Mouse (Mus musculus) heart, embryonic 11.5 days (tissue): ENCODE results near the gene Tmprss11d. TPM values are rescaled to one million over a fixed set of nuclear protein-coding genes. Genes with fewer than 3 reads are reported as not detected.

Source experiments
- ATAC-seq: fragments of 200-750 bp; cut with Nextera tagmentation; replicated peaks from 2 replicates; pipeline ENCODE4 v1.8.0; 2017; ENCODE audit warnings: moderate library complexity; ENCODE audit not compliant: insufficient number of reproducible peaks, low FRiP score, low TSS enrichment
- H3K27ac ChIP-seq: fragments of 300-500 bp; sonication (generic); 2 replicates; pipeline ENCODE4 v1.5.1; 2014; ENCODE audit warnings: mild to moderate bottlenecking, low read depth, low read length
- H3K27me3 ChIP-seq: fragments of 300-500 bp; sonication (generic); 2 replicates; pipeline ENCODE4 v1.6.1; 2014; ENCODE audit warnings: mild to moderate bottlenecking, low read length, mixed read lengths; ENCODE audit not compliant: control insufficient read depth, insufficient read depth
- H3K36me3 ChIP-seq: fragments of 300-500 bp; sonication (generic); 2 replicates; pipeline ENCODE4 v1.6.1; 2014; ENCODE audit warnings: mild to moderate bottlenecking, low read length, moderate library complexity, mixed read lengths; ENCODE audit not compliant: control insufficient read depth, insufficient read depth
- H3K4me1 ChIP-seq: fragments of 300-500 bp; sonication (generic); 2 replicates; pipeline ENCODE4 v1.6.1; 2014; ENCODE audit warnings: low read length; ENCODE audit not compliant: control insufficient read depth, insufficient read depth
- H3K4me2 ChIP-seq: fragments of 300-500 bp; sonication (generic); 2 replicates; pipeline ENCODE4 v1.6.1; 2014; ENCODE audit warnings: mild to moderate bottlenecking, moderate library complexity
- H3K4me3 ChIP-seq: fragments of 300-500 bp; sonication (generic); 2 replicates; pipeline ENCODE4 v1.5.1; 2014; ENCODE audit warnings: low read depth, low read length
- H3K9ac ChIP-seq: fragments of 300-500 bp; sonication (generic); 2 replicates; pipeline ENCODE4 v1.6.1; 2014; ENCODE audit warnings: mild to moderate bottlenecking, low read depth, low read length, moderate library complexity
- H3K9me3 ChIP-seq: fragments of 300-500 bp; sonication (generic); replicated peaks from 2 replicates; pipeline ENCODE4 v1.6.1; 2016; ENCODE audit warnings: low read length; ENCODE audit not compliant: control insufficient read depth
- WGBS: fragments of 180-500 bp; shearing (Covaris S2); extraction: QIAGEN DNeasy Blood & Tissue Kit; methylation state at CpG from one replicate; pipeline ENCODE4 v1.1.7; 2014; ENCODE audit not compliant: insufficient replicate concordance; 5-methylcytosine and 5-hydroxymethylcytosine counted together
- polyA plus RNA-seq: library from polyadenylated mRNA; unstranded; fragments of >200 nt; fragmentation: Nextera tagmentation; extraction: Ambion mirVana; gene quantifications from 2 replicates; pipeline ENCODE4 v1.2.1, GENCODE M21; 2014

Gene Tmprss11d
- polyA plus RNA-seq: 0.11 TPM in 1 of 2 replicates, not detected in the other

DNA sequence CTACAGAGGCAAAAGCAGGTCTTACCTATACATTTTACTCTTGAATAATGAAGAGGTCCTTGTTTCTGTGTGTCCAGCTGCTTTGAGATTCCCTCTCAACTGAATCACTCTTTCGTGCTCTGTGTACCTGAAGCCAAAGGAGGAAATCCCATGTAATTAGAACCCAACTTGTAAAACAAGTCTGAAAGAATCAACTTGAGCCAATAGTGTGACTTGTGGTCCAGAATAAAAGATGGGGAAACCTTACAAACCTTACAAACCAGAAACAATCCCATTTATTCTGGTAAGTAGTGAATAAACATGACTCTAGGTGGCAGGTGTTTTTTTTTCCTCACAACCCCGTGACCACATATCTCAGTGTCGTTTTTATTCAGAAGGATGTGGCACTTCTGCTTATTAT, at the start of gene Tmprss11d:
Gene Tmprss11d (minus strand): TSS at position 101 of the 400 bp plus-strand sequence.
- Histone ChIP-seq H3K4me2 (no peak within 1 kb of the TSS), H3K9ac (no peak within 1 kb of the TSS), H3K36me3 (no peaks in the 10 kb centered on the region), H3K27me3 (no peaks in the 10 kb centered on the region), H3K4me1 (no peaks in the 10 kb centered on the region), H3K4me3 (no peak within 1 kb of the TSS), H3K9me3 (no peaks in the 10 kb centered on the region), H3K27ac (no peak within 1 kb of the TSS)
- WGBS: 53% methylated on average over 3 of the region's 3 CpGs
- ATAC-seq: no peak

DNA sequence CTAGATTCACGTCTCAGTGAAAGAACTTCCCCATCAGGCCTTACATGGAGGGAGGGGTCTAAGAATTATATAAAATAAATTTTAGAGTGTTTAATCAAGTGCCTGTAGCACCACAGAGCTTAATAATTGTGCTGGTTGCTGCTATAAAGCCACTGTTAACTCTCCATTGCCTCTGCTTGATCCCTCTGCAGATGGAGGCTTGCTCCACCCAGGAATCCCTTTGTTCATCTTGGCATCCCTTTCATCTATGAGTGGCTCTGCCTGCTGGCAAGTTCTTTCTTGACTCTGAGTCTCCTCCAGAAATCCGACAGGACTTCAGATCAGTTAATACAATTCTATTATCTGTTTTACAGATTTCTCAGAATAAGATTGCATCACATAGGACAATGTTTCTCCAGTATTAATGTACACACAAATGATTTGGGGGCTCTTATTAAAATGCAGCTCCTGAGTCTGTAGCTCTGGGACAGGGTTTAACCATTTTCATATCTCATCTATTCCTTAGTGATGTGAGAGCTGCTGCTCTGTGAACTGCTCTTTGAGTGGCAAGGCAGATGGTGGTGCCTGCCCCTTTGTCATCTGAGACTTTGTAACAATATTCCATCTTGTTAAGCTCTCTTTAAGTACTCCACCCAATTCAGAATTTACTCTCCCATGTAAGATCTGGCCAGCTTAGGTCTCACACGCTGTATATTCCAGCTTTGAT, 48.3 kb upstream of the Tmprss11d start:
- Histone ChIP-seq H3K27me3 (no peaks in the 10 kb centered on the region), H3K9me3 (no peaks in the 10 kb centered on the region), H3K36me3 (no peaks in the 10 kb centered on the region), H3K27ac (no peak overlapping the region), H3K4me1 (no peaks in the 10 kb centered on the region), H3K9ac (no peak overlapping the region), H3K4me2 (no peak overlapping the region), H3K4me3 (no peak overlapping the region)
- no peak for ATAC-seq
- 58% methylated on average over 3 of the region's 3 CpGs for WGBS

DNA sequence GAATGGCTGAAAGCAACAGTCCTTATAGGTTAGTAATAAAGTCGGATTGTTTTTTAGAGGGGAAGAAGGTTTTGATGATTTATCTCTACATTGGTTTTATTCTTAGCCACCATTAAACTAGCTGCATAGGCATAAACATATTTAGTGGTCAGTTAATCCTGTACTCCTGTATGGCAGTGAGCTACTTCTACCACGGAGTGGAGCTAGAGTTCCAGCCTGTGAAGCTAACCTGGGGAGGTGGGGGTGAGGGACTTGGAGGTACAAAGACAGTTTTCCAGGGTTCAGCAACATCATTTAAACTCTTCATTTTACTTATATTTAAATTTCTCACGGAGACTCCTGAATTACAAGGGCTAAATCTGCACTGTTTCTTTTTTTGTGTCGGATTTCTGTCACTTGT, 46.3 kb upstream of the Tmprss11d start:
- Histone ChIP-seq H3K9ac (no peak overlapping the region), H3K27ac (no peak overlapping the region), H3K36me3 (no peaks in the 10 kb centered on the region), H3K4me1 (no peaks in the 10 kb centered on the region), H3K4me3 (no peak overlapping the region), H3K4me2 (no peak overlapping the region), H3K27me3 (no peaks in the 10 kb centered on the region), H3K9me3 (no peaks in the 10 kb centered on the region)
- 20% methylated on average over 4 of the region's 4 CpGs for WGBS
- ATAC-seq: no peak

DNA sequence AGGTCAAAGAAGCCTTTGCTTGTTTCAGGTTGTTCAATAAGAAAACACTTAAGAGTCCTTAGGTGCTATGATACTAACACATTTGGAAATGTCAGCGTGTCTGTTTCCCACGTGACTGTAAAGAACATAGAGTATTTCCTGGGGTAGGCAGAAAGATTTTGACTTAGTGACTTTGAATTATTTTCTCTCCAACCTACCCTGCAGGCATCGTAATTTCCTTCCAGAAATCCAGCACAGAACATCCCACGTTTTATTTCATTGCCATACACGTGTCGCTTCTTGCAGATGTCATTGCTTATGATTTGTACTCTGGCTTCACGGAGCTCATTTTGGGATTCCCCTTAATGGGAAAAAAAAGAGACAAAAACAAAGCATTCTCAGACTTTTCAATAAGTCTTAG, 41.1 kb upstream of the Tmprss11d start:
- H3K4me2 ChIP-seq: no peak overlapping the region
- WGBS: 78% methylated on average over 7 of the region's 7 CpGs
- no peak overlapping the region for H3K27ac ChIP-seq
- no peaks in the 10 kb centered on the region for H3K4me1 ChIP-seq
- no peak overlapping the region for H3K9ac ChIP-seq
- H3K36me3 ChIP-seq: no peaks in the 10 kb centered on the region
- no peak for ATAC-seq
- H3K9me3 ChIP-seq: no peaks in the 10 kb centered on the region
- no peaks in the 10 kb centered on the region for H3K27me3 ChIP-seq
- no peak overlapping the region for H3K4me3 ChIP-seq

DNA sequence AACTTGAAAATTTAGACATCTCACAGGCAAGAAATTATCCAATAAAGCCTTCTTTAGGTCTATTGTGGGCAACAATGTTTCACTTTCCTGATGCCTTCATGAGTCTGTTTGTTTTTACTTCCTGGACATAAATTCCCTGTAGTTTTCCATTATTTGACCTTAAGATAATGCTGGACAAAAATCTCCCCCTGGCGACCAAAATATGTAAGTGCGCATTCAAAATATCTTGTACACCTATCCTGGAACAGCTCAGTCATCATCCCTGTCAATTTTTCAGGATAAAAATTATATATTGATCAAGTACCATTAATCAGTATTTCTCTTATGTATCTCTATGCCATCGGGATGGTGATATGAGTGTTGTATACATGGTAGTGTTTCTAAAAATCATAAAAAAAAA, 37.6 kb upstream of the Tmprss11d start:
- Histone ChIP-seq H3K4me2 (no peak overlapping the region), H3K9ac (no peak overlapping the region), H3K4me3 (no peak overlapping the region), H3K36me3 (no peaks in the 10 kb centered on the region), H3K9me3 (no peaks in the 10 kb centered on the region), H3K4me1 (no peaks in the 10 kb centered on the region), H3K27ac (no peak overlapping the region), H3K27me3 (no peaks in the 10 kb centered on the region)
- ATAC-seq: no peak
- WGBS: 26% methylated on average over 3 of the region's 3 CpGs

DNA sequence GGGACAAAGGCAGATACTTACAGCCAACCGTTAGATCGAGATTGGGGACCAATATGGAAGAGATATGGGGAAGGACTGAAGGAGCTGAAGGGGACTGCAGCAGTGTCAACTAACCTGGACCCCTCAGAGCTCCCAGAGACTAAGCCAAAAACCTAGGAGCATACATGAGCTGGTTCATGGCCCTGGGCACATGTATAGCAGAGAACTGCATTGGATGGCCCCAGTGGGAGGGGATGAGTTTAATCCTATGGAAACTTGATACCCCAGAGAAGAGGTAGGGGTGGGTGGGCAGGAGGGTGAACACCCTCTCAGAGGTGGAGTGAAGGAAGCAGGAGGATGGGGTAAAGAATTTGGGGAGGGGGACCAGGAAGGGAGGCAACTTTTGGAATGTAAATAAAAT, 34.7 kb upstream of the Tmprss11d start:
- Histone ChIP-seq H3K27me3 (no peaks in the 10 kb centered on the region), H3K4me1 (no peaks in the 10 kb centered on the region), H3K4me3 (no peak overlapping the region), H3K36me3 (no peaks in the 10 kb centered on the region), H3K9me3 (no peaks in the 10 kb centered on the region), H3K9ac (no peak overlapping the region), H3K27ac (no peak overlapping the region), H3K4me2 (no peak overlapping the region)
- ATAC-seq: no peak
- 81% methylated on average over 2 of the region's 2 CpGs for WGBS

DNA sequence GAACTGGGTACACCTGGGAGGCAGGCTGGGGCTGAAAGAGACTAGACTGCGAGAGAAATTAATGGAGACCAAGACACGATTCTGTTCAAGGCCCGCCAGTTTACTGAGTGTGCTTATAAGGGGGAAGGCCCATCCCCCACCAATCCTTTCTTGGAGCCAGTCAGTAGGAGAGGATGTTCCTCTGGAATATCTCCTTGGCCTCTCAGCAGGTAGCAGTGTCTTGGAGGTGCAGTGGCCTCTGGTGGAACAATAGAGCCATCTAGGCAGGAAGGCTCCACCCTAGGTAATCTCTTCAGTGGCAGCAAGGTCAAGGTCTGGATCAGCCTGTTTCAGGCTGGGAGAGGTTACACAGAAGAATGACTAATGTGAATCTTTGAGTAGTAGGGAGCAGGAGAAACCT, 34.0 kb upstream of the Tmprss11d start:
- H3K9me3 ChIP-seq: no peaks in the 10 kb centered on the region
- H3K9ac ChIP-seq: no peak overlapping the region
- no peaks in the 10 kb centered on the region for H3K36me3 ChIP-seq
- no peaks in the 10 kb centered on the region for H3K27me3 ChIP-seq
- no peak overlapping the region for H3K27ac ChIP-seq
- 88% methylated on average over 3 of the region's 3 CpGs for WGBS
- H3K4me1 ChIP-seq: no peaks in the 10 kb centered on the region
- no peak overlapping the region for H3K4me2 ChIP-seq
- H3K4me3 ChIP-seq: no peak overlapping the region
- no peak for ATAC-seq

DNA sequence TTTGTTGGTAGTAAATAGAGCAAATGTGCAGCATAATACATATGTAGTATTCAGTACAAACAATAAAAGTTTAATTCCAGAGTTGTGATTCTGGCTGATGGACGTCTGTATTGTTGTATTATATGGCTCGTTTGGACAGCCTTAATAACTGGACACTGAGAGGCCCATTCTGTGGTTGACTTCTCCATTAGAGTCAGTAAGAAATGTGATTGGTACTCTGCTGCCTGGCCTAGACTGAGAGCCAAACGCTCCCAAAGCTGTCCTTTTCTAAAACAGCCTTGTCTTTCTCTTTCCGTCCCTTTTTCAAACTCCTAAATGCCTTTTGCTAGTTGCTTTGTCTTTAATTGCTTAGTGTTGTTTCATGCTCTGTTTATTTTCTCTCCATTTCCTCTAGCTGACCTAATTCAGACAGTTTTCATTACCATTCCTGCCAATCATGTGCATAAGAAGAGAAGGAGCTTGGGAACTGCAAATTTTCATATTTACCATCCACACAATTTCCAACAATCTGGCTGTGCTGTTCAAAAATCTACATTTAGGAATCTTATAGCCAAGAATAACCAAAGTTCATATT, 13.7 kb downstream of the Tmprss11d start:
- Histone ChIP-seq H3K27me3 (no peaks in the 10 kb centered on the region), H3K4me1 (no peaks in the 10 kb centered on the region), H3K27ac (no peak overlapping the region), H3K36me3 (no peaks in the 10 kb centered on the region), H3K9me3 (no peaks in the 10 kb centered on the region), H3K4me3 (no peak overlapping the region), H3K4me2 (no peak overlapping the region), H3K9ac (no peak overlapping the region)
- 63% methylated on average over 4 of the region's 4 CpGs for WGBS
- ATAC-seq: no peak

DNA sequence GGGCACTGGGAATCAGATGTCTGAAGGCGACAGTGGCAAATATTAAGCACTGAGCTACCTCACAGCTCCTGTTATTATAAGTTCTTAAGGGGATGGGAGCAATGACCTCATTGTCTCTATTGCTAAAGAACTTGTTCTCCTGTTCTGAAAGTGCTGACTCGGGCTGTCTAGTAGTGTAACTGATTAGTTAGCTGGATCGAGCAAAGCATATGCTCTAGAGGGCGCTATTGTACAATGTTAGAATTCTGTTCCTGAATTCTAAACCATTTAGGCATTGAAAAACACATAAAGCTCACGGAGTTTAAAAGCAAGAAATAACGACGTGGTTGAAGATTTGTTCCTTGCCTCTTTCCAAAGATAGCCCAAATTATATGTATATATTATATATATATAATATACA, 20.3 kb downstream of the Tmprss11d start:
- H3K9ac ChIP-seq: no peak overlapping the region
- H3K27ac ChIP-seq: no peak overlapping the region
- H3K27me3 ChIP-seq: no peaks in the 10 kb centered on the region
- ATAC-seq: no peak
- no peak overlapping the region for H3K4me3 ChIP-seq
- H3K36me3 ChIP-seq: no peaks in the 10 kb centered on the region
- H3K9me3 ChIP-seq: no peaks in the 10 kb centered on the region
- no peaks in the 10 kb centered on the region for H3K4me1 ChIP-seq
- no peak overlapping the region for H3K4me2 ChIP-seq
- 26% methylated on average over 7 of the region's 7 CpGs for WGBS
